8 mouse cellular contexts compared by ENCODE assay signal in genomic region chr13:12650020-12650876, GRCm38 (mm10).
DNase-seq lines count a peak whose midpoint lies in the region; ATAC-seq and TF ChIP-seq lines count a peak whose summit lies in the region.
"Not testable (repeated sequence)": the region's sequence is repeated elsewhere in the genome, so short reads cannot be mapped to it uniquely, and the experiment has no call there.

No protein-coding gene starts in this region.

- H3K9me3 ChIP-seq in hindbrain, embryonic 10.5 days; lung, embryonic 14.5 days (ENCODE audit: low read depth, low read length): not testable (repeated sequence)

- H3K4me1 ChIP-seq in hindbrain, embryonic 10.5 days (replicated peaks); lung, embryonic 14.5 days (ENCODE audit: insufficient read depth); thymus, adult 2 months (replicated peaks; ENCODE audit: control insufficient read depth, insufficient read depth, low read length): not testable (repeated sequence)

- peak; percentile 87 for ATAC-seq in lung, embryonic 14.5 days (ENCODE audit: insufficient read depth)
- ATAC-seq in neutrophil, adult 5-6 weeks (ENCODE audit: extremely low read depth, insufficient number of reproducible peaks, low FRiP score, poor library complexity, severe bottlenecking): peak; percentile 80

- DNase-seq in MEL-GATA-1-ER (ENCODE audit: extremely low read depth, low read depth): peak; percentile 6
- peak; percentile 75 for DNase-seq in cerebellum, adult 9-11 months
- peak; percentile 17 to 74 for DNase-seq in frontal cortex, adult 2 months (ENCODE audit: extremely low spot score in 1 of 2, low spot score in 1 of 2)
- DNase-seq in hindbrain, embryonic 10.5 days (ENCODE audit: low spot score): peak; percentile 64
- peak; percentile 82 for DNase-seq in layer of hippocampus, adult 9-11 months
- peak; percentile 69 for DNase-seq in lung, embryonic 14.5 days
- DNase-seq in thymus, adult 2 months: peak; percentile 47

- not testable (repeated sequence) for TF ChIP-seq POLR2A in thymus, adult 2 months (IDR thresholded peaks at IDR 0.05; ENCODE audit: control insufficient read depth, extremely low read depth, insufficient read depth, low read length, poor library complexity)

- H3K27ac ChIP-seq in hindbrain, embryonic 10.5 days: peak overlapping the region; percentile 85
- H3K27ac ChIP-seq in lung, embryonic 14.5 days (ENCODE audit: low read depth); thymus, adult 2 months (ENCODE audit: control insufficient read depth, insufficient read depth, low read length): not testable (repeated sequence)

- peak overlapping the region; percentile 57 for H3K4me2 ChIP-seq in lung, embryonic 14.5 days

- H3K4me3 ChIP-seq in hindbrain, embryonic 10.5 days: peak overlapping the region; percentile 52
- H3K4me3 ChIP-seq in lung, embryonic 14.5 days (ENCODE audit: low read depth, low read length): peak overlapping the region; percentile 36
- H3K4me3 ChIP-seq in thymus, adult 2 months (ENCODE audit: control insufficient read depth, insufficient read depth, low read length): peak overlapping the region; percentile 58

- under 1% methylated on average over 65 of the region's 79 CpGs for WGBS in hindbrain, embryonic 10.5 days
- 0% methylated on average over 44 of the region's 79 CpGs for WGBS in lung, embryonic 14.5 days
- under 1% methylated on average over 55 of the region's 79 CpGs for WGBS in thymus, adult 2 months

- TF ChIP-seq CTCF in lung, embryonic 14.5 days (IDR thresholded peaks at IDR 0.05; ENCODE audit: low read depth); thymus, adult 2 months (IDR thresholded peaks at IDR 0.05; ENCODE audit: borderline replicate concordance, control insufficient read depth, extremely low read depth, insufficient read depth, low read length, poor library complexity): not testable (repeated sequence)

- peak overlapping the region; percentile 43 for H3K9ac ChIP-seq in lung, embryonic 14.5 days

- H3K27me3 ChIP-seq in hindbrain, embryonic 10.5 days (ENCODE audit: insufficient read depth, poor library complexity, severe bottlenecking); lung, embryonic 14.5 days (ENCODE audit: insufficient read depth, low read length); thymus, adult 2 months (ENCODE audit: control insufficient read depth, insufficient read depth, low read length): not testable (repeated sequence)

- H3K36me3 ChIP-seq in hindbrain, embryonic 10.5 days; lung, embryonic 14.5 days (ENCODE audit: insufficient read depth); thymus, adult 2 months (ENCODE audit: control insufficient read depth, insufficient read depth, low read length): not testable (repeated sequence)

Comparison
In these comparisons a context has a peak if more than half of its experiments do, and no peak if none do; other contexts are left out.
1. DNase-seq: peak in every context shown above with its lines; median percentile 82 in layer of hippocampus, adult 9-11 months; 75 in cerebellum, adult 9-11 months; 69 in lung, embryonic 14.5 days; 64 in hindbrain, embryonic 10.5 days; 47 in thymus, adult 2 months; 46 in frontal cortex, adult 2 months; 6 in MEL-GATA-1-ER.